Mouse (Mus musculus): ENCODE data around the gene Slco4a1. TPM values are rescaled to one million over a fixed set of nuclear protein-coding genes. Genes with fewer than 3 reads are reported as not detected.
A peak's percentile ranks its signal among the peaks of the same experiment; 100 is the strongest.

Slco4a1 gene
- polyA plus RNA-seq (2015; fragmentation: Nextera tagmentation; extraction: Ambion mirVana) = 0.84 and 0.86 TPM in 2 replicates

- H3K4me2 ChIP-seq (ENCODE audit: low read depth, low read length) = peak within 1 kb of the TSS; percentile 77
- no peaks in the 10 kb centered on the region for H3K36me3 ChIP-seq (ENCODE audit: control insufficient read depth, insufficient read depth)
- 0 out of 2 replicates have a peak within 1 kb of the TSS, but pooled peaks have one; percentile 5 for H3K9ac ChIP-seq (ENCODE audit: low read depth, low read length)
- peaks cover 28% of the 10 kb centered on the region for H3K27me3 ChIP-seq (ENCODE audit: control insufficient read depth, insufficient read depth, low read depth, low read length)
- no peak within 1 kb of the TSS for H3K27ac ChIP-seq (ENCODE audit: low read length)
- ATAC-seq (ENCODE audit: low read depth) = peak; percentile 97
- WGBS (ENCODE audit: insufficient replicate concordance) = 1% methylated on average over 65 of the region's 65 CpGs
- H3K4me1 ChIP-seq (ENCODE audit: control insufficient read depth, low read depth, low read length) = peaks cover 7% of the 10 kb centered on the region
- peak within 1 kb of the TSS; percentile 58 for H3K4me3 ChIP-seq (ENCODE audit: low read depth, low read length)
- no peaks in the 10 kb centered on the region for H3K9me3 ChIP-seq (replicated peaks; ENCODE audit: control insufficient read depth, low read length)
These were observed at the start of gene Slco4a1 for GRCm38 (mm10) chr2:180455723-180456698. Slco4a1 (plus strand) TSS chr2:180456245.

DNA sequence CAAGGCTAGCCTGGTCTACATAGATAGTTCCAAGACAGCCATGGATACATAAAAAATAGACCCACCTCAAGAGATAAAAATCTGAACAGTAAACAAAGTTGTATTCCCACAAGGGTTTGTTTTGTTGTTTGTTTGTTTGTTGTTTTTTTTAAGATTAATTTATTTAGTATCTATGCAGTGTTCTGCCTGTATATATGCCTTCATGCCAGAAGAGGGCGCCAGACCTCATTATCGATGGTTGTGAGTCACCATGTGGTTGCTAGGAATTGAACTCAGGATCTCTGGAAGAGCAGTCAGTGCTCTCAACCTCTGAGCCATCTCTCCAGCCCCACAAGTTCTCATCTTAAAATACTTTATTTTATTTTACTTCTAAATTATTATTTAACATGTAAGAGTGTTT is 47.6 kb upstream of the Slco4a1 start:
- Histone ChIP-seq H3K9ac (ENCODE audit: low read depth, low read length) (no peak overlapping the region), H3K9me3 (replicated peaks; ENCODE audit: control insufficient read depth, low read length) (no peaks in the 10 kb centered on the region), H3K4me2 (ENCODE audit: low read depth, low read length) (no peak overlapping the region), H3K27me3 (ENCODE audit: control insufficient read depth, insufficient read depth, low read depth, low read length) (no peaks in the 10 kb centered on the region), H3K27ac (ENCODE audit: low read length) (no peak overlapping the region), H3K4me1 (ENCODE audit: control insufficient read depth, low read depth, low read length) (no peaks in the 10 kb centered on the region), H3K36me3 (ENCODE audit: control insufficient read depth, insufficient read depth) (no peaks in the 10 kb centered on the region), H3K4me3 (ENCODE audit: low read depth, low read length) (no peak overlapping the region)
- ATAC-seq (ENCODE audit: low read depth) = no peak
- 20% methylated on average over 2 of the region's 2 CpGs for WGBS (ENCODE audit: insufficient replicate concordance)

- WGBS (ENCODE audit: insufficient replicate concordance) = 60% methylated on average over 8 of the region's 8 CpGs
- H3K9ac ChIP-seq (ENCODE audit: low read depth, low read length) = no peak overlapping the region
- H3K4me3 ChIP-seq (ENCODE audit: low read depth, low read length) = no peak overlapping the region
- H3K27ac ChIP-seq (ENCODE audit: low read length) = no peak overlapping the region
- no peaks in the 10 kb centered on the region for H3K36me3 ChIP-seq (ENCODE audit: control insufficient read depth, insufficient read depth)
- H3K4me1 ChIP-seq (ENCODE audit: control insufficient read depth, low read depth, low read length) = no peaks in the 10 kb centered on the region
- no peak for ATAC-seq (ENCODE audit: low read depth)
- no peaks in the 10 kb centered on the region for H3K27me3 ChIP-seq (ENCODE audit: control insufficient read depth, insufficient read depth, low read depth, low read length)
- H3K9me3 ChIP-seq (replicated peaks; ENCODE audit: control insufficient read depth, low read length) = no peaks in the 10 kb centered on the region
- H3K4me2 ChIP-seq (ENCODE audit: low read depth, low read length) = no peak overlapping the region
These were observed 45.6 kb upstream of the Slco4a1 start for GRCm38 (mm10) chr2:180410432-180410831.

GRCm38 (mm10) chr2:180411013-180411412 is 45.0 kb upstream of the Slco4a1 start:
- H3K9me3 ChIP-seq (replicated peaks; ENCODE audit: control insufficient read depth, low read length) = no peaks in the 10 kb centered on the region
- no peak for ATAC-seq (ENCODE audit: low read depth)
- H3K9ac ChIP-seq (ENCODE audit: low read depth, low read length) = no peak overlapping the region
- H3K27me3 ChIP-seq (ENCODE audit: control insufficient read depth, insufficient read depth, low read depth, low read length) = no peaks in the 10 kb centered on the region
- WGBS (ENCODE audit: insufficient replicate concordance) = 12% methylated on average over 8 of the region's 8 CpGs
- H3K4me2 ChIP-seq (ENCODE audit: low read depth, low read length) = no peak overlapping the region
- no peaks in the 10 kb centered on the region for H3K4me1 ChIP-seq (ENCODE audit: control insufficient read depth, low read depth, low read length)
- H3K4me3 ChIP-seq (ENCODE audit: low read depth, low read length) = no peak overlapping the region
- no peak overlapping the region for H3K27ac ChIP-seq (ENCODE audit: low read length)
- no peaks in the 10 kb centered on the region for H3K36me3 ChIP-seq (ENCODE audit: control insufficient read depth, insufficient read depth)

DNA sequence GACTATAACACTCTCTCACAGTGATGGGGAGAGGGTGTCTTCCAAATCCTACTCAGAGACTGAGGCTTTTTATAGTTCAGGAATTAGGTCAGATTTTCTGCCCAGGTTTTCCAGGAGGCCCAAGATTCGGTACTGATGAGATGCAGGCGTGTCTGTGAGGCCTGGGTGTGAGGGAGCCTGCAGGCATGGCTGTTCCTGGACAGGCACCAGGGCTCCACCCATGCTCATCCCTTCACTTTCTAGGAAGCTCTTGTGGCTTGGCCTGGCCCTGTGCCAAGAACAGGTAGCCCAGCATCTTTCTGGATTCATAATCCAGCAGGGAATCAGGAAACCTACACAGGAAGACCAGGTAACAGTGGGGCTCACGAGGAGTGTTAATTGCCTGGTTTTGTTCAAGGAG is 40.4 kb upstream of the Slco4a1 start:
- H3K27me3 ChIP-seq (ENCODE audit: control insufficient read depth, insufficient read depth, low read depth, low read length) = no peaks in the 10 kb centered on the region
- 49% methylated on average over 3 of the region's 3 CpGs for WGBS (ENCODE audit: insufficient replicate concordance)
- ATAC-seq (ENCODE audit: low read depth) = no peak
- H3K36me3 ChIP-seq (ENCODE audit: control insufficient read depth, insufficient read depth) = no peaks in the 10 kb centered on the region
- no peaks in the 10 kb centered on the region for H3K9me3 ChIP-seq (replicated peaks; ENCODE audit: control insufficient read depth, low read length)
- no peak overlapping the region for H3K4me3 ChIP-seq (ENCODE audit: low read depth, low read length)
- no peak overlapping the region for H3K27ac ChIP-seq (ENCODE audit: low read length)
- H3K4me2 ChIP-seq (ENCODE audit: low read depth, low read length) = no peak overlapping the region
- no peak overlapping the region for H3K9ac ChIP-seq (ENCODE audit: low read depth, low read length)
- H3K4me1 ChIP-seq (ENCODE audit: control insufficient read depth, low read depth, low read length) = no peaks in the 10 kb centered on the region

DNA sequence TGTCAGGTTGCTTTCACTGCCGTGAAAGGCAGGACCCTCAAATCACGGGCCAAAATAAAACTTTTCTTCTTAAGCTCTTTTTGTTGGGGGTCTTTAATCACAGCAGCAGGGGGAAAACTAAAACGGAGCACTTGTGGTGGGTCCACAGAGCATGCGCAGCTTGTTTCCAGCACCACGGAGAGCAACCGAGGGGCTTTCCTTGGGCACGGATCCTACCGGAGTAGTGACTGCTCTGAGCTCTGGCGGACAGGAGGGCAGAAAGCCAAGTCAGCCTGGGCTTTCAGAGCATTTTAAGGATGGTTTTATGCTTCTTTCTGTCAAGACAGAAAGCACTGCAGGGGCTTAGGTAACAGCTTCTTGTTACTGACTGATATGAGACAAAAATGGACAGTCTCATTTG is 38.3 kb upstream of the Slco4a1 start:
- no peak for ATAC-seq (ENCODE audit: low read depth)
- Histone ChIP-seq H3K9ac (ENCODE audit: low read depth, low read length) (no peak overlapping the region), H3K27ac (ENCODE audit: low read length) (no peak overlapping the region), H3K4me2 (ENCODE audit: low read depth, low read length) (no peak overlapping the region), H3K9me3 (replicated peaks; ENCODE audit: control insufficient read depth, low read length) (no peaks in the 10 kb centered on the region), H3K36me3 (ENCODE audit: control insufficient read depth, insufficient read depth) (no peaks in the 10 kb centered on the region), H3K27me3 (ENCODE audit: control insufficient read depth, insufficient read depth, low read depth, low read length) (no peaks in the 10 kb centered on the region), H3K4me1 (ENCODE audit: control insufficient read depth, low read depth, low read length) (no peaks in the 10 kb centered on the region), H3K4me3 (ENCODE audit: low read depth, low read length) (no peak overlapping the region)
- 12% methylated on average over 9 of the region's 9 CpGs for WGBS (ENCODE audit: insufficient replicate concordance)

DNA sequence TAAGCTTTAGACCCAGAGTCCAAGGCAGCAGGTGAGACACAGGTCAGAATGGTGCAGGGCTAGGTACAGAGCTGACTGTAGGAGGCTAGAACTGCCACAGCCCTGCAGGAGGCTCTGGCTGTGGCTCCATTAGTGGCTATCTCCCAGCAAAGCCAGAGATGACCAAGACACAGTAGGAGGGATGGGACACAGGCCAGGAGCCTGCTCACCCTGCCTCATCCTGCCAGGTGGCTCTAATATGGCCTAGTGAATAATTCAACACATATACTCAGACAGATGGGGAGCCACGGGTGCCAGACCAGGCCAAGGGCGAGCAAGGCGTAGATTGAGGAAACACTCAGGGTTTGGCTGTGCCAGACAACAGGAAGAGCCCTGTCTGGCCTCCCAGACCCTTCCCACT is 35.4 kb upstream of the Slco4a1 start:
- ATAC-seq (ENCODE audit: low read depth) = no peak
- no peaks in the 10 kb centered on the region for H3K9me3 ChIP-seq (replicated peaks; ENCODE audit: control insufficient read depth, low read length)
- H3K36me3 ChIP-seq (ENCODE audit: control insufficient read depth, insufficient read depth) = no peaks in the 10 kb centered on the region
- no peaks in the 10 kb centered on the region for H3K27me3 ChIP-seq (ENCODE audit: control insufficient read depth, insufficient read depth, low read depth, low read length)
- no peaks in the 10 kb centered on the region for H3K4me1 ChIP-seq (ENCODE audit: control insufficient read depth, low read depth, low read length)
- 31% methylated on average over 3 of the region's 3 CpGs for WGBS (ENCODE audit: insufficient replicate concordance)
- H3K4me3 ChIP-seq (ENCODE audit: low read depth, low read length) = no peak overlapping the region
- H3K9ac ChIP-seq (ENCODE audit: low read depth, low read length) = no peak overlapping the region
- H3K27ac ChIP-seq (ENCODE audit: low read length) = no peak overlapping the region
- no peak overlapping the region for H3K4me2 ChIP-seq (ENCODE audit: low read depth, low read length)

DNA sequence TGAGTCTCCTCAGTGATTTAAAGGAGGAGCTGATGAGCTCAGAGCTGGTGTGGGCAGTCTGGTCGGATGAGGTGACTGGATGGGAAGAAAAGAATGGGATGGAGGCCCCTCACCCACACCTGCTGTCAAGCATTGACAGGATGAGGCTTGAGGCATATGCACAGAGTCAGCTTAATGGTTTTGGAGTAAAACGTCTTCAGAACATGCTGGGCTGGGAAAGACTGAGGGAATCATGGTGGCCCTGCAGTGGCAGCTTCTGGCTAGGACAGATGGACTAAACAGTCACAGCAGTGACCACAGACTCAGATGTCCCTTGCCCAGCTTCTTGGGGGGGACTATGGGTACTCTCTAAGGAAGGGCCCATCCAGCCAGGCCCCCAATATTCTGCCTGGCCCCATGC is 30.9 kb upstream of the Slco4a1 start:
- WGBS (ENCODE audit: insufficient replicate concordance) = 30% methylated on average over 2 of the region's 2 CpGs
- no peak overlapping the region for H3K4me2 ChIP-seq (ENCODE audit: low read depth, low read length)
- no peak for ATAC-seq (ENCODE audit: low read depth)

GRCm38 (mm10) chr2:180427073-180427472 is 29.0 kb upstream of the Slco4a1 start:
- WGBS (ENCODE audit: insufficient replicate concordance) = 52% methylated on average over 8 of the region's 8 CpGs
- no peak overlapping the region for H3K4me2 ChIP-seq (ENCODE audit: low read depth, low read length)
- H3K4me1 ChIP-seq (ENCODE audit: control insufficient read depth, low read depth, low read length) = no peaks in the 10 kb centered on the region
- no peaks in the 10 kb centered on the region for H3K9me3 ChIP-seq (replicated peaks; ENCODE audit: control insufficient read depth, low read length)
- no peak for ATAC-seq (ENCODE audit: low read depth)
- no peak overlapping the region for H3K9ac ChIP-seq (ENCODE audit: low read depth, low read length)
- no peak overlapping the region for H3K27ac ChIP-seq (ENCODE audit: low read length)
- no peaks in the 10 kb centered on the region for H3K36me3 ChIP-seq (ENCODE audit: control insufficient read depth, insufficient read depth)
- no peak overlapping the region for H3K4me3 ChIP-seq (ENCODE audit: low read depth, low read length)
- H3K27me3 ChIP-seq (ENCODE audit: control insufficient read depth, insufficient read depth, low read depth, low read length) = no peaks in the 10 kb centered on the region

More for the DNA sequence above, 30.9 kb upstream of the Slco4a1 start:
- no peak overlapping the region for H3K27ac ChIP-seq (ENCODE audit: low read length)
- no peaks in the 10 kb centered on the region for H3K27me3 ChIP-seq (ENCODE audit: control insufficient read depth, insufficient read depth, low read depth, low read length)
- no peak overlapping the region for H3K4me3 ChIP-seq (ENCODE audit: low read depth, low read length)
- H3K36me3 ChIP-seq (ENCODE audit: control insufficient read depth, insufficient read depth) = no peaks in the 10 kb centered on the region
- no peak overlapping the region for H3K9ac ChIP-seq (ENCODE audit: low read depth, low read length)
- no peaks in the 10 kb centered on the region for H3K4me1 ChIP-seq (ENCODE audit: control insufficient read depth, low read depth, low read length)
- no peaks in the 10 kb centered on the region for H3K9me3 ChIP-seq (replicated peaks; ENCODE audit: control insufficient read depth, low read length)
